Mouse (Mus musculus) layer of hippocampus, adult 11-12 months (tissue): ENCODE measurements around the gene Pibf1.
A peak's percentile ranks its signal among the peaks of the same experiment; 100 is the strongest.

ENCODE experiments used
- DNase-seq: peaks from one replicate; pipeline ENCODE4 v3.0.0; 2022; ENCODE audit warnings: low spot score

Gene Pibf1

GRCm38 (mm10) chr14:99099267-99099966 is at the start of gene Pibf1, which contains the start of gene Dis3:
Gene Pibf1, plus strand, starts transcription at chr14:99099424.
Gene Dis3, minus strand, starts transcription at chr14:99099770.
- DNase-seq = peak; percentile 99

- DNase-seq = no peak
Measured at GRCm38 (mm10) chr14:99058959-99059586, 40.2 kb upstream of the Pibf1 start.

- DNase-seq = peak; percentile 42
Measured at GRCm38 (mm10) chr14:99060616-99061015, 38.6 kb upstream of the Pibf1 start.

GRCm38 (mm10) chr14:99063091-99063490 is 36.1 kb upstream of the Pibf1 start:
- DNase-seq = no peak

GRCm38 (mm10) chr14:99071146-99071545 is 28.1 kb upstream of the Pibf1 start:
- DNase-seq = no peak

GRCm38 (mm10) chr14:99088947-99089346 is 10.3 kb upstream of the Pibf1 start:
- DNase-seq = no peak

GRCm38 (mm10) chr14:99099967-99100587 is 853 bp downstream of the Pibf1 start:
- DNase-seq = no peak

GRCm38 (mm10) chr14:99103050-99103449 is 3.8 kb downstream of the Pibf1 start:
- no peak for DNase-seq

- DNase-seq = no peak
Measured at GRCm38 (mm10) chr14:99104542-99105123, 5.4 kb downstream of the Pibf1 start.

GRCm38 (mm10) chr14:99106671-99107070 is 7.4 kb downstream of the Pibf1 start:
- DNase-seq = no peak

GRCm38 (mm10) chr14:99107631-99108187 is 8.5 kb downstream of the Pibf1 start:
- DNase-seq = no peak

- no peak for DNase-seq
Measured at GRCm38 (mm10) chr14:99108762-99109161, 9.5 kb downstream of the Pibf1 start.

- DNase-seq = no peak
Measured at GRCm38 (mm10) chr14:99117576-99117975, 18.4 kb downstream of the Pibf1 start.

GRCm38 (mm10) chr14:99121584-99122339 is 22.5 kb downstream of the Pibf1 start:
- DNase-seq = no peak

GRCm38 (mm10) chr14:99124076-99124475 is 24.9 kb downstream of the Pibf1 start:
- DNase-seq = no peak

GRCm38 (mm10) chr14:99126713-99127112 is 27.5 kb downstream of the Pibf1 start:
- no peak for DNase-seq

GRCm38 (mm10) chr14:99127509-99127908 is 28.3 kb downstream of the Pibf1 start:
- DNase-seq = no peak

- no peak for DNase-seq
Measured at GRCm38 (mm10) chr14:99129050-99129449, 29.8 kb downstream of the Pibf1 start.

GRCm38 (mm10) chr14:99134048-99134447 is 34.8 kb downstream of the Pibf1 start:
- DNase-seq = no peak

GRCm38 (mm10) chr14:99135761-99136160 is 36.5 kb downstream of the Pibf1 start:
- no peak for DNase-seq

GRCm38 (mm10) chr14:99136297-99136696 is 37.1 kb downstream of the Pibf1 start:
- DNase-seq = no peak

GRCm38 (mm10) chr14:99140036-99140435 is 40.8 kb downstream of the Pibf1 start:
- DNase-seq = no peak
